Mouse (Mus musculus) liver, embryonic 13.5 days (tissue): ENCODE data around the gene Gm10645. TPM values are rescaled to one million over a fixed set of nuclear protein-coding genes. Genes with fewer than 3 reads are reported as not detected.

Experiments
- ATAC-seq: fragments of 200-750 bp; cut with Nextera tagmentation; 2 replicates; pipeline ENCODE4 v1.8.0; 2017; ENCODE audit warnings: low read depth, mild to moderate bottlenecking, moderate number of reproducible peaks, moderate library complexity
- DNase-seq: peaks from one replicate; pipeline ENCODE4 v3.0.0; 2022
- H3K27ac ChIP-seq: fragments of 300-500 bp; sonication (generic); 2 replicates; pipeline ENCODE4 v1.5.1; 2015; ENCODE audit warnings: moderate library complexity, mild to moderate bottlenecking, inconsistent platforms
- H3K27me3 ChIP-seq: fragments of 300-500 bp; sonication (generic); 2 replicates; pipeline ENCODE4 v1.6.1; 2015; ENCODE audit warnings: mild to moderate bottlenecking, inconsistent platforms
- H3K36me3 ChIP-seq: fragments of 300-500 bp; sonication (generic); 2 replicates; pipeline ENCODE4 v1.6.1; 2015; ENCODE audit warnings: mild to moderate bottlenecking, inconsistent platforms
- H3K4me1 ChIP-seq: fragments of 300-500 bp; sonication (generic); replicated peaks from 2 replicates; pipeline ENCODE4 v1.6.1; 2015; ENCODE audit warnings: inconsistent platforms
- H3K4me2 ChIP-seq: fragments of 300-500 bp; sonication (generic); 2 replicates; pipeline ENCODE4 v1.6.1; 2015; ENCODE audit warnings: inconsistent platforms, mild to moderate bottlenecking, moderate library complexity
- H3K4me3 ChIP-seq: fragments of 300-500 bp; sonication (generic); replicated peaks from 2 replicates; pipeline ENCODE4 v1.5.1; 2015; ENCODE audit warnings: mild to moderate bottlenecking, inconsistent platforms
- H3K9ac ChIP-seq: fragments of 300-500 bp; sonication (generic); 2 replicates; pipeline ENCODE4 v1.6.1; 2015; ENCODE audit warnings: mild to moderate bottlenecking, inconsistent platforms
- H3K9me3 ChIP-seq: fragments of 300-500 bp; sonication (generic); replicated peaks from 2 replicates; pipeline ENCODE4 v1.6.1; 2016; ENCODE audit warnings: inconsistent platforms
- WGBS: fragments of 180-500 bp; shearing (Covaris S2); methylation state at CpG from one replicate; pipeline ENCODE4 v1.1.7; 2015; ENCODE audit not compliant: insufficient replicate concordance; 5-methylcytosine and 5-hydroxymethylcytosine counted together
- polyA plus RNA-seq: library from polyadenylated mRNA; unstranded; fragments of >200 nt; fragmentation: Nextera tagmentation; extraction: Ambion mirVana; gene quantifications from 2 replicates; pipeline ENCODE4 v1.2.1, GENCODE M21; 2015

The Gm10645 gene
- polyA plus RNA-seq, 1 experiment from 2014 or later, result 0.37 TPM

- ATAC-seq (no peak), DNase-seq (no peak)
- no peak overlapping the region for H3K27ac ChIP-seq
- no peaks in the 10 kb centered on the region; the same call in 1 of the 2 replicates for H3K27me3 ChIP-seq
- no peak overlapping the region for H3K4me2 ChIP-seq
- H3K4me3 ChIP-seq, result no peak overlapping the region
- H3K9me3 ChIP-seq, result no peaks in the 10 kb centered on the region
- no peak overlapping the region for H3K9ac ChIP-seq
- no peaks in the 10 kb centered on the region for H3K36me3 ChIP-seq
- no peaks in the 10 kb centered on the region for H3K4me1 ChIP-seq
- whole genome bisulfite sequencing, result 72% methylated on average over 10 of the region's 10 CpGs
These were observed 21.5 kb upstream of the Gm10645 start for GRCm38 (mm10) chr8:83187363-83187962.

DNA sequence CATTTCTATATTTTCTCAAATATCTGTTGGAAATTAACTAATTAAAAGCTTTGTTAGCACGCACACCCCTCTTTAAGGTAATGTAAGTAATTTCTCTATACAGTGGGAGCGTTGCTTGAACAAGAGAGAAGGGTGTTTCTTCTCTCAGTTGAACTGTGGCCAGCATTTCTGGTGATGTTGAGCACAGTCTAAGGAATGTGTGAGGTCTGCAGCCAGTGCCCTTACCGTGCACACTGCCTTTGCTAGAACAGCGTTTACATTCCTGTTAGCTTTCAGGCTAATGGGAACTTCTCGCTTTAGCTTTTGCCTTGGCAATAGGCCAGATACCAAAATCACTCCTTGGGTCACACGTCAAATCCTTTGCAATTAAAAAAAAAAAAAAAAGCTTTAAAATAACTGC lies 20.4 kb upstream of the Gm10645 start:
- Histone ChIP-seq H3K27ac (no peak overlapping the region), H3K4me1 (no peaks in the 10 kb centered on the region), H3K4me2 (no peak overlapping the region), H3K9ac (no peak overlapping the region), H3K27me3 (no peaks in the 10 kb centered on the region; the same call in 1 of the 2 replicates), H3K9me3 (no peaks in the 10 kb centered on the region), H3K36me3 (no peaks in the 10 kb centered on the region), H3K4me3 (no peak overlapping the region)
- DNase-seq (no peak), ATAC-seq (no peak)
- WGBS, result 69% methylated on average over 6 of the region's 6 CpGs

DNA sequence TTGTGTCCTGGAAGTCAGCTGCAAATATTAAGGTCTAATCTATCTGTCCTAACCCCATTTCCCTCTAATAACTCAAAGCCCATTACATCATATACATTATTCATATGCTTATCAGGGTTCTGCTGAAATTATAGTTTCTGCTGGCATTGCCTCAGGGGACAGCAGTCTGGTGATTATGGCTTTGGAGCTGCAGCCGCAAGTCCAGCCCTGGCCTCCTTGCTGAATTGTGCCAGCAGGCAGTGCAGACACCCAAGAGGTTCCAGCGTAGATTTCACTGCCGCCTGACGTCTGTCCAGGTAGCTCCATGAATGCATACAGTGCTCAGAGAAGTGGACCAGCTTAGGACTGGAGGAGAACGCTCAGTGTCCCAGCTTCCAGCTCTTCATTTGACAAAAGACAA lies 16.8 kb upstream of the Gm10645 start:
- no peaks in the 10 kb centered on the region; the same call in 1 of the 2 replicates for H3K27me3 ChIP-seq
- H3K27ac ChIP-seq, result no peak overlapping the region
- H3K9ac ChIP-seq, result no peak overlapping the region
- no peaks in the 10 kb centered on the region for H3K9me3 ChIP-seq
- no peak overlapping the region for H3K4me3 ChIP-seq
- no peak overlapping the region for H3K4me2 ChIP-seq
- WGBS, result 81% methylated on average over 5 of the region's 5 CpGs
- ATAC-seq (no peak), DNase-seq (no peak)
- H3K36me3 ChIP-seq, result no peaks in the 10 kb centered on the region
- peaks cover 10% of the 10 kb centered on the region for H3K4me1 ChIP-seq

DNA sequence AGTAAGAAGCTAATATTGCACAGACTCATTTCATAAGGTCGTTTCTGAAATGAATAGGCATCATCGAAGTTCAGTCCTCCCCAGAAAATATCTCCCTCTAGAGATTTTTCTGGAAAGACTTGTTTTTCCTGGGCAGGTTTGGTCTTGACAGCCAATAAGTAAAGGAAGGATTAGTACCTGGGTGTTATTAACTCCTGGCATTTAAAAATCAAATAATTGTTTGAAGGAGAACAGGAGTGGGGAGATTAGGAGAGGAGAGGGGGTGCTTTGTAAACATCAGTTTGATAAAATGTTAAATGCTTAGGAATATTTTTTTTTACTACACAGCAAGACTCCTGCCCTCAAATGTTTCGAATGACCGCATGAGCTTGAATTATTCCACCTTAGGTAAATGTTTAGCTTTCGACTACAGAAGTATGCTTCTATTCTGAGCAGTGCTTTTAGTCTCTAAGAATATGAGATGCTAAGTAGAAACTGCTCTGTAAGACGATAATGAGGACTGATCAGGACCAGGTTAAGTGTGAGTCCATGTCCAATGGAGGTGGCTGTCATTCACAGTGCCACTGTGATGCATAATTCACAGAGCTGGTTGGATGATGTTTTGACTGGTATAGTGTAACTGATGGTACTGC lies 16.0 kb upstream of the Gm10645 start:
- peaks cover 16% of the 10 kb centered on the region for H3K4me1 ChIP-seq
- H3K27me3 ChIP-seq, result no peaks in the 10 kb centered on the region; the same call in 1 of the 2 replicates
- H3K4me2 ChIP-seq, result no peak overlapping the region
- H3K9me3 ChIP-seq, result no peaks in the 10 kb centered on the region
- no peak overlapping the region for H3K9ac ChIP-seq
- ATAC-seq (no peak), DNase-seq (no peak)
- H3K36me3 ChIP-seq, result no peaks in the 10 kb centered on the region
- no peak overlapping the region for H3K27ac ChIP-seq
- no peak overlapping the region for H3K4me3 ChIP-seq
- 67% methylated on average over 6 of the region's 6 CpGs for WGBS

DNA sequence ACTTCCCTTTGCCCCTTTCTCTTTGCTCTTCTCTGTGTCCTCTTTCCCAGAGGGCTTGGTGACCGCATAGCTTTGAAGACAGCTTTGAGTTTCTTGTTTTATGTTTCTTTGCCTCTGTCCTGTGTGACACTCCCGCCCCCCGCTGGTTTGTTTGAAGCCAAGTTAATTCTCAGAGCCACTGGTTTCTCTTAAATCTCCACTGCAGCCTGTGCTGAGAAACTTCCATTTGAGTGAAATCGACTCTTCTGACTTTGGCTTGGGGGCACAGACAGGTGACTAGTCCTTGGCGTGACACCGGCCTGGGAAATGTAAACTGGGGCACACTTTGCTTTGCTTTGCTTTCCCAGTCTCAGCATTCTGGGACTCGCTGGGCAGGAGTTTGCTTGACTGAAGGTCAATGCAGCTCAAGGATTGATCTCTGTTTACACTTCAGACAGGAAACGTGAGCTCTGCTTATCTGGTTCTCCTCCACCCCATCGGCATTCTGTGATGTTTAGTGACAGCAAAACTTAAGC lies 12.3 kb upstream of the Gm10645 start:
- Histone ChIP-seq H3K36me3 (no peaks in the 10 kb centered on the region), H3K27ac (peak overlapping the region; percentile 44), H3K27me3 (no peaks in the 10 kb centered on the region), H3K9ac (no peak overlapping the region), H3K9me3 (no peaks in the 10 kb centered on the region), H3K4me1 (peaks cover 16% of the 10 kb centered on the region), H3K4me3 (no peak overlapping the region), H3K4me2 (peak overlapping the region; percentile 27)
- WGBS, result 7% methylated on average over 9 of the region's 9 CpGs
- peak; percentile 48; the same call in 1 of the 2 replicates for ATAC-seq
- no peak for DNase-seq

- 24% methylated on average over 11 of the region's 11 CpGs for WGBS
- ATAC-seq (no peak), DNase-seq (no peak)
- H3K4me1 ChIP-seq, result peaks cover 16% of the 10 kb centered on the region
- peak overlapping the region; percentile 27 for H3K4me2 ChIP-seq
- H3K9ac ChIP-seq, result no peak overlapping the region
- H3K9me3 ChIP-seq, result no peaks in the 10 kb centered on the region
- H3K36me3 ChIP-seq, result no peaks in the 10 kb centered on the region
- H3K27me3 ChIP-seq, result no peaks in the 10 kb centered on the region
- H3K4me3 ChIP-seq, result no peak overlapping the region
- peak overlapping the region; percentile 44 for H3K27ac ChIP-seq
These were observed 11.6 kb upstream of the Gm10645 start for GRCm38 (mm10) chr8:83177317-83178195.

DNA sequence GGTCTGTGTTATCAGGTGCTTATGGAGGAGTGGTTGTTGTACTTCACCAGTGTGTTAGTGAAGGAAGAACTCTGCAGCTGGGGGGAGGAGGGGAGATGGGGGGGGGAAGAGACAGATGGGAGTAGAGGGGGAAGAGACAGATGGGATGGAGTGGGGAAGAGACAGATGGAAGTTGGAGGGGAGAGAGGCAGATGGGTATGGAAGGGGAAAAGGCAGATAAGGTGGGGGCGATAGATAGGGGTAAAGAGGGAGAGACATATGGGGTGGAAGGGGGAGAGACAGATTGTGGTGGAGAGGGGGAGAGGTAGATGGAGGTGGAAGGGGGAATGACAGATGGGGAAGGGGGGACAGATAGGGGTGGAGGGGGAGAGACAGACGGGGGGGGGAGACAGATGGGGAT lies 10.8 kb upstream of the Gm10645 start:
- Histone ChIP-seq H3K27me3 (no peaks in the 10 kb centered on the region), H3K9me3 (no peaks in the 10 kb centered on the region), H3K4me2 (no peak overlapping the region), H3K27ac (no peak overlapping the region), H3K4me3 (no peak overlapping the region), H3K36me3 (no peaks in the 10 kb centered on the region), H3K4me1 (peaks cover 16% of the 10 kb centered on the region), H3K9ac (no peak overlapping the region)
- DNase-seq, result no peak
- ATAC-seq, result no peak
- 57% methylated on average over 2 of the region's 2 CpGs for WGBS

- Histone ChIP-seq H3K9me3 (no peaks in the 10 kb centered on the region), H3K4me3 (no peak overlapping the region), H3K27me3 (no peaks in the 10 kb centered on the region), H3K36me3 (no peaks in the 10 kb centered on the region), H3K4me1 (peaks cover 18% of the 10 kb centered on the region), H3K9ac (no peak overlapping the region), H3K27ac (no peak overlapping the region), H3K4me2 (no peak overlapping the region)
- no peak for ATAC-seq
- 59% methylated on average over 10 of the region's 10 CpGs for WGBS
- DNase-seq, result no peak
These were observed 9.7 kb upstream of the Gm10645 start for GRCm38 (mm10) chr8:83175680-83176079.

DNA sequence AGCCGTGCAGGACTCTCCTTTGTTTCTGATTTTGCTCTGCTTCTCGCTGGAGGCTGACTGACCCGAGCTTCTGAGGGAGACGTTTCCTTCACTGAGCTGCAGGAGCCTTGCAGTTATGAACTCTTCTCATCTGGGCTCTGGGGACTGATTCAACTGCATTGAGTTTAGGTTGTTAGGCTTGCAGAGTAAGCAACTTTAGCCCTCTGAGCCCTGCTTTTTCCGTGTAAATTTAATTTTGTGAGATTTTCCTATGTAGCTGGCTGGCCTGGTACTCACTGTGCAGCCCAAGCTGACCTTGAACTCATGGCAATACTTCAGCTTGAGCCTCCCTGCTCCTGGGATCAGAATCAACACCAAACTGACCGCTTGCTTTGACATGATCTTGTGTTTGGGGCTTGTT lies 4.9 kb upstream of the Gm10645 start:
- H3K9me3 ChIP-seq, result no peaks in the 10 kb centered on the region
- H3K4me1 ChIP-seq, result peaks cover 6% of the 10 kb centered on the region
- ATAC-seq (no peak), DNase-seq (no peak)
- 50% methylated on average over 6 of the region's 6 CpGs for WGBS
- H3K27me3 ChIP-seq, result peaks cover 24% of the 10 kb centered on the region
- no peak overlapping the region for H3K9ac ChIP-seq
- no peaks in the 10 kb centered on the region for H3K36me3 ChIP-seq
- no peak overlapping the region for H3K4me2 ChIP-seq
- no peak overlapping the region for H3K4me3 ChIP-seq
- H3K27ac ChIP-seq, result no peak overlapping the region

- Histone ChIP-seq H3K9me3 (no peaks in the 10 kb centered on the region), H3K36me3 (no peaks in the 10 kb centered on the region), H3K4me3 (no peak overlapping the region), H3K27me3 (peaks cover 35% of the 10 kb centered on the region), H3K9ac (no peak overlapping the region), H3K27ac (no peak overlapping the region), H3K4me1 (peaks cover 13% of the 10 kb centered on the region), H3K4me2 (no peak overlapping the region)
- whole genome bisulfite sequencing, result 62% methylated on average over 2 of the region's 2 CpGs
- DNase-seq, result no peak
- ATAC-seq, result no peak
These were observed 3.7 kb upstream of the Gm10645 start for GRCm38 (mm10) chr8:83169709-83170108.

GRCm38 (mm10) chr8:83169127-83169526 lies 3.2 kb upstream of the Gm10645 start:
- WGBS, result 59% methylated on average over 3 of the region's 3 CpGs
- DNase-seq (no peak), ATAC-seq (no peak)
- no peaks in the 10 kb centered on the region for H3K36me3 ChIP-seq
- H3K4me3 ChIP-seq, result no peak overlapping the region
- H3K4me1 ChIP-seq, result peaks cover 13% of the 10 kb centered on the region
- no peak overlapping the region for H3K27ac ChIP-seq
- H3K27me3 ChIP-seq, result peaks cover 41% of the 10 kb centered on the region
- H3K9me3 ChIP-seq, result no peaks in the 10 kb centered on the region
- no peak overlapping the region for H3K9ac ChIP-seq
- no peak overlapping the region for H3K4me2 ChIP-seq
